Mouse (Mus musculus) heart, adult 2 months (tissue): ENCODE results near the gene Ap1g2. TPM values are rescaled to one million over a fixed set of nuclear protein-coding genes. Genes with fewer than 3 reads are reported as not detected.

Experiments used
- DNase-seq, 2 experiments: peaks; one replicate each; pipeline ENCODE4 v3.0.0; 2021
- H3K27ac ChIP-seq: fragments of 200-600 bp; 2 replicates; pipeline ENCODE4 v1.8.1; 2022
- H3K27me3 ChIP-seq: fragments of 200-500 bp; 2 replicates; pipeline ENCODE4 v1.6.1; 2012; ENCODE audit warnings: mild to moderate bottlenecking, low read length, inconsistent platforms, mixed read lengths; ENCODE audit not compliant: control insufficient read depth, insufficient read depth
- H3K36me3 ChIP-seq: fragments of 200-500 bp; 2 replicates; pipeline ENCODE4 v1.6.1; 2012; ENCODE audit warnings: low read length, inconsistent platforms; ENCODE audit not compliant: control insufficient read depth, insufficient read depth
- H3K4me1 ChIP-seq: fragments of 200-500 bp; 2 replicates; pipeline ENCODE4 v1.6.1; 2011; ENCODE audit warnings: low read length; ENCODE audit not compliant: control insufficient read depth, insufficient read depth
- H3K4me3 ChIP-seq: fragments of 200-600 bp; 2 replicates; pipeline ENCODE4 v1.8.1; 2022
- H3K79me2 ChIP-seq: fragments of 200-500 bp; replicated peaks from 2 replicates; pipeline ENCODE4 v1.6.1; 2012; ENCODE audit warnings: mild to moderate bottlenecking, inconsistent platforms, low read length, moderate library complexity, mixed read lengths; ENCODE audit not compliant: control insufficient read depth, insufficient read depth
- H3K9ac ChIP-seq: fragments of 200-500 bp; 2 replicates; pipeline ENCODE4 v1.6.1; 2012; ENCODE audit warnings: low read depth, mild to moderate bottlenecking, control low read depth, inconsistent platforms, low read length, mixed read lengths
- CTCF ChIP-seq: fragments of 200-600 bp; IDR thresholded peaks from 2 replicates; pipeline ENCODE4 v1.8.1; 2022; ENCODE audit warnings: antibody characterized with exemption, mild to moderate bottlenecking, moderate library complexity
- EP300 ChIP-seq: fragments of 200-500 bp; IDR thresholded peaks from 2 replicates; pipeline ENCODE4 v1.6.1; 2011; ENCODE audit warnings: low read depth, low read length, control low read depth; ENCODE audit not compliant: insufficient read depth
- POLR2A ChIP-seq: fragments of 200-500 bp; IDR thresholded peaks from 2 replicates; pipeline ENCODE4 v1.6.1; 2011; ENCODE audit warnings: mild to moderate bottlenecking, low read depth, low read length, control low read depth; ENCODE audit not compliant: insufficient read depth
- WGBS: fragments of 180-500 bp; shearing (Covaris S2); methylation state at CpG from one replicate; pipeline ENCODE4 v1.1.7; 2018; 5-methylcytosine and 5-hydroxymethylcytosine counted together
- intact Hi-C: fragments of 180-260 bp; cut with DNase I; formaldehyde crosslinking; loops from one replicate; pipeline ENCODE4 v1.15.1; 2025
- polyA plus RNA-seq: library from polyadenylated mRNA; depleted of rRNA; stranded (reverse); fragments of >200 nt; gene quantifications from 2 replicates; pipeline ENCODE4 v1.2.3, GENCODE M21; 2012
- total RNA-seq, 2 experiments: library from RNA; stranded (reverse); gene quantifications; 2 replicates each; pipeline ENCODE4 v1.2.3; 2021

Gene Ap1g2
- total and polyA plus RNA-seq, 3 experiments: 5.3 to 10.2 (median 5.6) TPM

- WGBS: 43% methylated on average over 23 of the region's 23 CpGs
- Histone ChIP-seq H3K4me3 (no peak overlapping the region), H3K4me1 (no peaks in the 10 kb centered on the region), H3K36me3 (no peaks in the 10 kb centered on the region), H3K27me3 (no peaks in the 10 kb centered on the region), H3K27ac (no peak overlapping the region), H3K9ac (no peak overlapping the region), H3K79me2 (no peaks in the 10 kb centered on the region)
- no peak for TF ChIP-seq POLR2A
- TF ChIP-seq EP300: no peak
- TF ChIP-seq CTCF: no peak
- intact Hi-C loops: loop anchor here (2.0 to 10.0 kb wide), 2 partner anchors 54 to 234 kb away; no protein-coding TSS in a partner anchor
- no peak for DNase-seq
Measured at GRCm38 (mm10) chr14:55078366-55078989, 27.9 kb downstream of the Ap1g2 start.

DNA sequence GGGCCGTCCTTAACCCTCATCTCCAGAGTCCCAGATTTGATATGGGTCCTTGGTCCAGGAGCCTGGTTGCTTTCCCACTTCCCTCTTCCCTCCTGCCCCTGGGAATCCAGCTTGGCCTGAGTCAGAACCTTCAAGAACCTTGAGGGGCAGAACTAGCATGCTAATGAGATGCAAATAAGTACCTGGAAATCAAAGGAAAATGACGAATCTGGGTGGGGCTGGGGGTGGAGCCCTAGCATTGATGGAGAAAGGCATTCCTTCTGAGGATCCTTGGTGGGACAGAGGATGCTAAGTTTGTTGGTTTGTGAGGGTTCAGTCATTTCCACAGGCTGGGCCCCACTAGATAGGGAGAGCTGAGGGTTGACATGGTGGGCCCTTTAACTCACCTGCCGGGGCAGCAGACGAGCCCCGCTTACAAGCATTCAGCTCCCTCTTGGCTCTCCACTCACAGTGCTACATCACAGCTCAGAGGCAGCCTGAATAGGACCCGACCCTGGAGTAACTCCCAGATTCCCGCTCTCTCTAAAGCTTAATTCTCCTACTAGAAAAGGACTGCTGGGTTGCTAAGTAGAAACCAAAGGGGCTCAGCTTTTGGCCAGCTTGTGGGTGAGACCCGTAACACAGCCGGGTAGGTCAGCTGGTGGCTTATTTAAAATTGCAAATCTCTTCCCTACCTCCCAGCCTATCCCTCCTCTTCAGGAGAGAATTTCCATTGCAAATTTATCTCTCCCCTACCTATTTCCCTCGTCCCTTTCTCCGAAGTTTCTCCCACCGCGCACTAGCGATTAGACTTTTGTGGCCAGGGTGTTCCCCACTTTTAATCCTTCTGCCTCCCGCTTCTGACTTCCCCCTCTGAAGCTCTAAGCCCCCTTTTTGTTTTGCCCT lies 28.7 kb downstream of the Ap1g2 start:
- Histone ChIP-seq H3K4me1 (no peaks in the 10 kb centered on the region), H3K27ac (no peak overlapping the region), H3K9ac (no peak overlapping the region), H3K4me3 (no peak overlapping the region), H3K27me3 (no peaks in the 10 kb centered on the region), H3K79me2 (no peaks in the 10 kb centered on the region), H3K36me3 (no peaks in the 10 kb centered on the region)
- TF ChIP-seq EP300 (no peak), POLR2A (no peak), CTCF (no peak)
- intact Hi-C loops: loop anchor here (2.0 to 10.0 kb wide), 2 partner anchors 53 to 233 kb away; no protein-coding TSS in a partner anchor
- 65% methylated on average over 15 of the region's 15 CpGs for WGBS
- no peak for DNase-seq

- WGBS: 51% methylated on average over 3 of the region's 3 CpGs
- no peak overlapping the region for H3K4me3 ChIP-seq
- no peak for TF ChIP-seq CTCF
- no peak for TF ChIP-seq EP300
- no peak for TF ChIP-seq POLR2A
- H3K27me3 ChIP-seq: no peaks in the 10 kb centered on the region
- H3K9ac ChIP-seq: no peak overlapping the region
- no peaks in the 10 kb centered on the region for H3K79me2 ChIP-seq
- no peak overlapping the region for H3K27ac ChIP-seq
- H3K4me1 ChIP-seq: no peaks in the 10 kb centered on the region
- H3K36me3 ChIP-seq: no peaks in the 10 kb centered on the region
- intact Hi-C loops: loop anchor here (10.0 kb wide), 1 partner anchor 232 kb away; no protein-coding TSS in a partner anchor
- DNase-seq: no peak
Measured at GRCm38 (mm10) chr14:55076956-55077355, 29.4 kb downstream of the Ap1g2 start.

- H3K79me2 ChIP-seq: no peaks in the 10 kb centered on the region
- no peak overlapping the region for H3K9ac ChIP-seq
- no peak overlapping the region for H3K27ac ChIP-seq
- peak; percentile 26 to 39 for DNase-seq
- TF ChIP-seq CTCF (no peak), POLR2A (no peak), EP300 (no peak)
- no peak overlapping the region for H3K4me3 ChIP-seq
- intact Hi-C loops: loop anchor here (10.0 kb wide), 1 partner anchor 231 kb away; no protein-coding TSS in a partner anchor
- H3K4me1 ChIP-seq: no peaks in the 10 kb centered on the region
- H3K27me3 ChIP-seq: no peaks in the 10 kb centered on the region
- WGBS: 29% methylated on average over 6 of the region's 6 CpGs
- no peaks in the 10 kb centered on the region for H3K36me3 ChIP-seq
Measured at GRCm38 (mm10) chr14:55076224-55076623, 30.2 kb downstream of the Ap1g2 start.

DNA sequence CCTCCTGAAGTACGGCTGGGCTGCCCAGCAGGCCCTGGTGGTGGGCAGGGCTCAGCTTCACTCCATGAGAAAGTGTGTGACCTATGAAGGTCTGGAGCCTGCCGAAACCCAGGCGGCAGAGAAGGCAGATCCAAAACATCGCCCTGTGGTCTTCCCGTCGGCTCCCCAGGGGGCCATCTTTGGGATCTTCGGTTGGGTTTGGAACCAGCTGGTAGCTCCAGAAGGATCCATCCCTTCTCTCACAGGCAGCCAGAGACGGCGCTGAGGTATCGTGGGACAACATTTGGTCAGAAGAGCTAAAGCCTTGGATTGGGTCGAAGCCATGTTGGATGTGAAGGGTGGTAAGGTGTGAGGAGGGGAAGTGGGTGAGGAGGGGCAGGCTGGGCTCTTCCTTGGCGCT lies 32.0 kb downstream of the Ap1g2 start:
- Histone ChIP-seq H3K4me1 (no peaks in the 10 kb centered on the region), H3K9ac (no peak overlapping the region), H3K36me3 (no peaks in the 10 kb centered on the region), H3K27ac (no peak overlapping the region), H3K4me3 (no peak overlapping the region), H3K79me2 (no peaks in the 10 kb centered on the region), H3K27me3 (no peaks in the 10 kb centered on the region)
- intact Hi-C loops: loop anchor here (10.0 kb wide), 1 partner anchor 230 kb away; no protein-coding TSS in a partner anchor
- 94% methylated on average over 12 of the region's 12 CpGs for WGBS
- no peak for TF ChIP-seq EP300
- TF ChIP-seq CTCF: no peak
- TF ChIP-seq POLR2A: no peak
- DNase-seq: no peak
